Mouse (Mus musculus) small intestine, adult 2 months (tissue): Measurements from ENCODE around the gene Syn2.

ENCODE experiments used
- CTCF ChIP-seq: fragments of 200-500 bp; IDR thresholded peaks from 2 replicates; pipeline ENCODE4 v1.5.1; 2012; ENCODE audit warnings: low read depth, mild to moderate bottlenecking, control low read depth, inconsistent platforms, low read length, moderate library complexity, mixed read lengths; ENCODE audit not compliant: insufficient replicate concordance, insufficient read length; ENCODE audit errors: extremely low read depth
- POLR2A ChIP-seq: fragments of 200-500 bp; IDR thresholded peaks from 2 replicates; pipeline ENCODE4 v1.6.1; 2012; ENCODE audit warnings: low read depth, mild to moderate bottlenecking, control low read depth, inconsistent platforms, low read length, moderate library complexity

DNA sequence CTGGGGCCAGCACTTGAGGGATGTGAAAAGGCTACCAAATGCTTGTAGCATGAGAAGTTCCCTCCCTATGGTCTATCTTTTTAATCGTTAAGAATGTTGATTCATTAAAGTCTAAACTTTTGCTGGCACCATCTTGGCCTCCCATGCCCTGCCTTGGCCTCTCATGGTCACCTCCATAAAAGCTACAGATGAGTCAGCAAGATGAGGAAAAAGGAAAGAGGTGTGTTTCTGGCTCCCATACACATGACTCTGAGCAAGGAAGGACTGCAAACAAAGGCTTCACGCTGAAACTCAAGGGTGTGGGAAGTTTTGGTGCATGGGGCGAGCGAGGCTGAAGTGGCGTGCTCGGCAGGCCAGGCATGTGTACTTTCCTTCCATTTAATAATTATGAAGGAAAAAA lies 184.1 kb downstream of the Syn2 start:
- TF ChIP-seq POLR2A (no peak), CTCF (no peak)
